Mouse (Mus musculus) forebrain, embryonic 16.5 days (tissue): Measurements from ENCODE around the gene Mical3. TPM values are rescaled to one million over a fixed set of nuclear protein-coding genes. Genes with fewer than 3 reads are reported as not detected.

Source experiments
- ATAC-seq: fragments of 200-750 bp; cut with Nextera tagmentation; 2 replicates; pipeline ENCODE4 v1.8.0; 2017; ENCODE audit warnings: mild to moderate bottlenecking, moderate library complexity
- H3K27ac ChIP-seq: fragments of 300-500 bp; sonication (generic); 2 replicates; pipeline ENCODE4 v1.5.1; 2014; ENCODE audit warnings: low read length, control low read depth
- H3K27me3 ChIP-seq: fragments of 300-500 bp; sonication (generic); replicated peaks from 2 replicates; pipeline ENCODE4 v1.6.1; 2014; ENCODE audit warnings: low read length; ENCODE audit not compliant: control insufficient read depth, insufficient read depth
- H3K36me3 ChIP-seq: fragments of 300-500 bp; sonication (generic); 2 replicates; pipeline ENCODE4 v1.6.1; 2014; ENCODE audit not compliant: control insufficient read depth, insufficient read depth
- H3K4me1 ChIP-seq: fragments of 300-500 bp; sonication (generic); replicated peaks from 2 replicates; pipeline ENCODE4 v1.6.1; 2014; ENCODE audit warnings: low read length; ENCODE audit not compliant: control insufficient read depth, insufficient read depth
- H3K4me2 ChIP-seq: fragments of 300-500 bp; sonication (generic); 2 replicates; pipeline ENCODE4 v1.6.1; 2014; ENCODE audit warnings: mild to moderate bottlenecking, low read length, control low read depth
- H3K4me3 ChIP-seq: fragments of 300-500 bp; sonication (generic); replicated peaks from 2 replicates; pipeline ENCODE4 v1.5.1; 2014; ENCODE audit warnings: mild to moderate bottlenecking, low read length, control low read depth
- H3K9ac ChIP-seq: fragments of 300-500 bp; sonication (generic); replicated peaks from 2 replicates; pipeline ENCODE4 v1.6.1; 2014; ENCODE audit warnings: low read depth, low read length, control low read depth
- H3K9me3 ChIP-seq: fragments of 300-500 bp; sonication (generic); 2 replicates; pipeline ENCODE4 v1.6.1; 2016; ENCODE audit warnings: low read length; ENCODE audit not compliant: control insufficient read depth
- WGBS: fragments of 180-500 bp; shearing (Covaris S2); extraction: QIAGEN DNeasy Blood & Tissue Kit; methylation state at CpG from one replicate; pipeline ENCODE4 v1.1.7; 2014; 5-methylcytosine and 5-hydroxymethylcytosine counted together
- polyA plus RNA-seq: library from polyadenylated mRNA; unstranded; fragments of >200 nt; fragmentation: Nextera tagmentation; extraction: Ambion mirVana; gene quantifications from 2 replicates; pipeline ENCODE4 v1.2.1, GENCODE M21; 2015

Gene Mical3
- polyA plus RNA-seq, 1 experiment from 2014 or later: 35.5 TPM

- Histone ChIP-seq H3K27ac (no peak overlapping the region), H3K36me3 (peaks cover 7% of the 10 kb centered on the region; the same call in 1 of the 2 replicates), H3K27me3 (no peaks in the 10 kb centered on the region), H3K9me3 (no peaks in the 10 kb centered on the region), H3K4me3 (no peak overlapping the region), H3K9ac (no peak overlapping the region), H3K4me2 (no peak overlapping the region), H3K4me1 (no peaks in the 10 kb centered on the region)
- ATAC-seq: no peak
- 87% methylated on average over 3 of the region's 3 CpGs for WGBS
Observed at GRCm38 (mm10) chr6:120964179-120964578, 166.6 kb downstream of the Mical3 start.

GRCm38 (mm10) chr6:120960338-120961030 lies 170.3 kb downstream of the Mical3 start:
- no peak overlapping the region for H3K4me3 ChIP-seq
- no peak overlapping the region for H3K27ac ChIP-seq
- no peaks in the 10 kb centered on the region for H3K9me3 ChIP-seq
- no peak overlapping the region for H3K4me2 ChIP-seq
- H3K4me1 ChIP-seq: no peaks in the 10 kb centered on the region
- no peaks in the 10 kb centered on the region for H3K27me3 ChIP-seq
- 92% methylated on average over 9 of the region's 9 CpGs for WGBS
- no peak overlapping the region for H3K9ac ChIP-seq
- peaks cover 19% of the 10 kb centered on the region for H3K36me3 ChIP-seq
- ATAC-seq: no peak

- Histone ChIP-seq H3K27me3 (no peaks in the 10 kb centered on the region), H3K4me2 (no peak overlapping the region), H3K36me3 (peaks cover 19% of the 10 kb centered on the region), H3K27ac (no peak overlapping the region), H3K9ac (no peak overlapping the region), H3K9me3 (no peaks in the 10 kb centered on the region), H3K4me1 (no peaks in the 10 kb centered on the region), H3K4me3 (no peak overlapping the region)
- no peak for ATAC-seq
- 88% methylated on average over 4 of the region's 4 CpGs for WGBS
Observed at GRCm38 (mm10) chr6:120957331-120957730, 173.5 kb downstream of the Mical3 start.

- no peak overlapping the region for H3K9ac ChIP-seq
- ATAC-seq: no peak
- no peak overlapping the region for H3K27ac ChIP-seq
- 88% methylated on average over 11 of the region's 11 CpGs for WGBS
- H3K4me3 ChIP-seq: no peak overlapping the region
- H3K27me3 ChIP-seq: no peaks in the 10 kb centered on the region
- H3K36me3 ChIP-seq: peaks cover 18% of the 10 kb centered on the region
- no peaks in the 10 kb centered on the region for H3K9me3 ChIP-seq
- no peaks in the 10 kb centered on the region for H3K4me1 ChIP-seq
- H3K4me2 ChIP-seq: no peak overlapping the region
Observed at GRCm38 (mm10) chr6:120956259-120957161, 174.3 kb downstream of the Mical3 start.

- Histone ChIP-seq H3K9me3 (no peaks in the 10 kb centered on the region), H3K4me3 (no peak overlapping the region), H3K27ac (no peak overlapping the region), H3K36me3 (peaks cover 17% of the 10 kb centered on the region), H3K9ac (no peak overlapping the region), H3K4me2 (no peak overlapping the region), H3K27me3 (no peaks in the 10 kb centered on the region), H3K4me1 (no peaks in the 10 kb centered on the region)
- ATAC-seq: no peak
- 83% methylated on average over 3 of the region's 3 CpGs for WGBS
Observed at GRCm38 (mm10) chr6:120955215-120955614, 175.6 kb downstream of the Mical3 start.

GRCm38 (mm10) chr6:120954241-120954640 lies 176.6 kb downstream of the Mical3 start:
- Histone ChIP-seq H3K4me3 (no peak overlapping the region), H3K4me1 (no peaks in the 10 kb centered on the region), H3K9me3 (no peaks in the 10 kb centered on the region), H3K4me2 (no peak overlapping the region), H3K36me3 (peaks cover 25% of the 10 kb centered on the region), H3K27me3 (no peaks in the 10 kb centered on the region), H3K9ac (no peak overlapping the region), H3K27ac (no peak overlapping the region)
- no peak for ATAC-seq
- 92% methylated on average over 8 of the region's 8 CpGs for WGBS

GRCm38 (mm10) chr6:120952475-120952874 lies 178.3 kb downstream of the Mical3 start:
- no peak overlapping the region for H3K27ac ChIP-seq
- H3K9me3 ChIP-seq: no peaks in the 10 kb centered on the region
- no peak overlapping the region for H3K4me2 ChIP-seq
- H3K4me1 ChIP-seq: no peaks in the 10 kb centered on the region
- H3K27me3 ChIP-seq: no peaks in the 10 kb centered on the region
- 92% methylated on average over 6 of the region's 6 CpGs for WGBS
- H3K9ac ChIP-seq: no peak overlapping the region
- peaks cover 15% of the 10 kb centered on the region for H3K36me3 ChIP-seq
- ATAC-seq: no peak
- H3K4me3 ChIP-seq: no peak overlapping the region

GRCm38 (mm10) chr6:120951311-120951710 lies 179.5 kb downstream of the Mical3 start:
- no peak overlapping the region for H3K4me3 ChIP-seq
- no peak for ATAC-seq
- WGBS: 90% methylated on average over 6 of the region's 6 CpGs
- H3K27ac ChIP-seq: no peak overlapping the region
- no peaks in the 10 kb centered on the region for H3K4me1 ChIP-seq
- no peak overlapping the region for H3K9ac ChIP-seq
- no peaks in the 10 kb centered on the region for H3K27me3 ChIP-seq
- no peak overlapping the region for H3K4me2 ChIP-seq
- H3K9me3 ChIP-seq: no peaks in the 10 kb centered on the region
- H3K36me3 ChIP-seq: peaks cover 14% of the 10 kb centered on the region

GRCm38 (mm10) chr6:120945510-120945909 lies 185.3 kb downstream of the Mical3 start:
- Histone ChIP-seq H3K9me3 (no peaks in the 10 kb centered on the region), H3K27me3 (no peaks in the 10 kb centered on the region), H3K4me1 (no peaks in the 10 kb centered on the region), H3K27ac (no peak overlapping the region), H3K9ac (no peak overlapping the region), H3K4me2 (no peak overlapping the region), H3K36me3 (peaks cover 12% of the 10 kb centered on the region; the same call in 1 of the 2 replicates), H3K4me3 (no peak overlapping the region)
- no peak for ATAC-seq
- WGBS: 94% methylated on average over 9 of the region's 9 CpGs
